Mouse (Mus musculus) hindbrain, postnatal 0 days (tissue): ENCODE measurements around the gene Zfp981. TPM values are rescaled to one million over a fixed set of nuclear protein-coding genes. Genes with fewer than 3 reads are reported as not detected.
"Not testable (repeated sequence)": the region's sequence is repeated elsewhere in the genome, so short reads cannot be mapped to it uniquely, and the experiment has no call there.

ENCODE experiments used
- ATAC-seq: fragments of 200-750 bp; cut with Nextera tagmentation; 2 replicates; pipeline ENCODE4 v1.8.0; 2017; ENCODE audit warnings: mild to moderate bottlenecking, moderate TSS enrichment, moderate library complexity
- DNase-seq: peaks from one replicate; pipeline ENCODE4 v3.0.0-alpha.2; 2015; ENCODE audit warnings: low spot score
- H3K27ac ChIP-seq: fragments of 300-500 bp; sonication (generic); 2 replicates; pipeline ENCODE4 v1.5.1; 2014; ENCODE audit warnings: mild to moderate bottlenecking
- H3K27me3 ChIP-seq: fragments of 300-500 bp; sonication (generic); 2 replicates; pipeline ENCODE4 v1.6.1; 2014; ENCODE audit warnings: low read length, mixed read lengths; ENCODE audit not compliant: insufficient read depth
- H3K36me3 ChIP-seq: fragments of 300-500 bp; sonication (generic); 2 replicates; pipeline ENCODE4 v1.6.1; 2014; ENCODE audit warnings: low read length, mixed read lengths; ENCODE audit not compliant: insufficient read depth
- H3K4me1 ChIP-seq: fragments of 300-500 bp; sonication (generic); 2 replicates; pipeline ENCODE4 v1.6.1; 2014; ENCODE audit warnings: antibody characterized with exemption, low read length, mixed read lengths; ENCODE audit not compliant: insufficient read depth
- H3K4me2 ChIP-seq: fragments of 300-500 bp; sonication (generic); 2 replicates; pipeline ENCODE4 v1.6.1; 2014; ENCODE audit warnings: low read depth, mild to moderate bottlenecking, low read length, moderate library complexity, mixed read lengths
- H3K4me3 ChIP-seq: fragments of 300-500 bp; sonication (generic); 2 replicates; pipeline ENCODE4 v1.5.1; 2014; ENCODE audit warnings: low read length
- H3K9ac ChIP-seq: fragments of 300-500 bp; sonication (generic); replicated peaks from 2 replicates; pipeline ENCODE4 v1.6.1; 2014; ENCODE audit warnings: mild to moderate bottlenecking, low read length, moderate library complexity, mixed read lengths
- H3K9me3 ChIP-seq: fragments of 300-500 bp; sonication (generic); 2 replicates; pipeline ENCODE4 v1.6.1; 2016; ENCODE audit warnings: low read length, mixed read lengths
- WGBS: fragments of 180-500 bp; shearing (Covaris S2); extraction: QIAGEN DNeasy Blood & Tissue Kit; methylation state at CpG from one replicate; pipeline ENCODE4 v1.1.7; 2014; 5-methylcytosine and 5-hydroxymethylcytosine counted together
- polyA plus RNA-seq: library from polyadenylated mRNA; unstranded; fragments of >200 nt; fragmentation: Nextera tagmentation; extraction: Ambion mirVana; gene quantifications from 2 replicates; pipeline ENCODE4 v1.2.1, GENCODE M21; 2015
- total RNA-seq: library from RNA; depleted of rRNA; stranded (reverse); fragments of >200 nt; gene quantifications from 2 replicates; pipeline ENCODE4 v1.2.3, GENCODE M21; 2014

The Zfp981 gene
- total and polyA plus RNA-seq, 2 experiments from 2014 or later, result 0.11 to 0.16 TPM

DNA sequence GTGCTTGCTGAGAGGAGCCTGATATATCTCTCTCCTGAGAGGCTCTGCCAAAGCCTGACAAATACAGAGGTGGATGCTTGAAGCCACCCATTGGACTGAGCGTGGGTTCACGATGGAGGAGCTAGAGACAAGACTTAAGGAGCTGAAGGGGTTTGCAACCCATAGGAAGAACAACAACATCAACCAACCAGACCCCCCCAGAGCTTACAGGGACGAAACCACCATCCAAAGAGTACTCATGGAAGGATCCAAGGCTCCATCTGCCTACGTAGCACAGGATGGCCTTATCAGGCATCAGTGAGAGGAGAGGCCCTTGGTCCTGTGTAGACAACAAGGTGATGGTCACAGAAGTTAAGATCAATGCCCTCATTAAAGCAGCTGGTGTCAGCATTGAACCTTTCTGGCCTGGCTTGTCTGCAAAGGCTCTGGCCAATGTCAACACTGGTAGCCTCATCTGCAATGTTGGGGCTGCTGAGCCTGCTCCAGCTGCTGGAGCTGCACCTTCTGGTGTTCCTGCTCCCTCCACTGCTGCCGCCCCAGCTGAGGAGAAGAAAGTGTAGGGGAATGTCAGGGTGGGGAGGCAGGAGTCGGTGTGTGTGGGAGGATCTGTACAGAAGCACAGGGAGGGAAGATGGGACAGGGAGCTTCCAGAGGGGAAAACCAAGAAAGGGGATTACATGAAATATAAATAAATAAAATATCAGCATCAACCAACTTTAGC lies 21.3 kb upstream of the Zfp981 start:
- H3K36me3 ChIP-seq, H3K27ac ChIP-seq, DNase-seq, H3K4me1 ChIP-seq, H3K4me3 ChIP-seq, H3K27me3 ChIP-seq, H3K4me2 ChIP-seq, H3K9ac ChIP-seq: not testable (repeated sequence)
- ATAC-seq, result peak; percentile 42
- WGBS, result 74% methylated on average over 6 of the region's 6 CpGs
- H3K9me3 ChIP-seq, result peaks cover 62% of the 10 kb centered on the region

DNA sequence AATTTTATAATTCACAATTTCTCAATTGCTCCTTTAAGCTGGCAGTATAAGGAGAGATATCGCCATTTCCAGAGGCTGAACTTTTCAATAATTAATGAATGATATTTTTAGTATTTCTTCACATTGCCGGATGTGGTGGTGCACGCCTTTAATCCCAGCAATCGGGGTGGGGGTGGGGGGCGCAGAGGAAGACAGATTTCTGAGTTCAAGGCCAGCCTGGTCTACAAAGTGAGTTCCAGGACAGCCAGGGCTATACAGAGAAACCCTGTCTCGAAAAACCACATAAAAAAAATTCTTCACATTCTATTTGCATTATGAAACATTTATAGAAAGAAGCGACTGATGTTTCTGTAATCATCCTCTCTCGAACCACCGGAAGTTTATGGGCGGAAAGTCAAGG lies 19.3 kb upstream of the Zfp981 start:
- 85% methylated on average over 10 of the region's 10 CpGs for WGBS
- not testable (repeated sequence) for H3K4me2 ChIP-seq, H3K4me3 ChIP-seq, DNase-seq, H3K27ac ChIP-seq, H3K27me3 ChIP-seq, H3K4me1 ChIP-seq, H3K9ac ChIP-seq, H3K36me3 ChIP-seq
- H3K9me3 ChIP-seq, result peaks cover 57% of the 10 kb centered on the region
- 0 out of 2 replicates have a peak, but pooled peaks have one; percentile 57 for ATAC-seq

DNA sequence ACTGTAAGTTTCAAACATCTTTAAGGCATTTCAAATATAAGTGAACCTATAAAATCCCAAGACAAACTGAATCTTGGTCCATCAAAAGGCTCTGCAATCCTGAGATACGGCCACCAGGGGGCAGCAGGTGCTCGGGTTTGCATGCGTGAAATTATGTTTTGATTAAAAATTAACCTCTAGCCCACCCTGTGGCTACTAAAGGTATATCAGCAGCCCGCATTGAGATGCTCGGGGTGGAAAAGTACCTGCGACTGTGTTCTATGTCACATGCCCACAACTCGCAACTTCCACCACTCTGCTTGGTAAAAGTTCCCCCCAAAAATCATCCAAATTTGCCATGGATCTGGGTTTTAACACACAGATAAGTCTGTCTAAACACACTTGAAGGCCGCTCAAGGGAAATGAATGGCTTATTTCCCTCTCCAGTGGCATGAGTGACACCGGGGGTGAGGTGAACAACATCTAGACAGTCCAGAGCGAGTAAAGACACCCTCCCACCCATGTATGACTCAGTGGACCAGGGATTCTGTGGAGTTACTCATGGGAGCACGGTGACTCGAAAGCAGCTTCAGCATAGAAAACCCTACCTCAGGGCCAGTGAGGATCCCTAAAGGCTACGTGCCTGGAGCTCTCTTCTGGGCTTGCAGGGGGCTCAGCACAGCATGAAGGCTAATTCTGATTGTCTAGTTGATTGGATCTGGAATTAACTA lies 18.1 kb upstream of the Zfp981 start:
- not testable (repeated sequence) for H3K27me3 ChIP-seq, H3K4me2 ChIP-seq, H3K4me1 ChIP-seq, H3K4me3 ChIP-seq, H3K36me3 ChIP-seq, H3K27ac ChIP-seq, H3K9ac ChIP-seq
- peak; percentile 68 for ATAC-seq
- peaks cover 59% of the 10 kb centered on the region for H3K9me3 ChIP-seq
- 73% methylated on average over 13 of the region's 13 CpGs for WGBS
- DNase-seq, result peak; percentile 3

GRCm38 (mm10) chr4:146484676-146485075 lies 17.2 kb upstream of the Zfp981 start:
- H3K36me3 ChIP-seq, H3K4me2 ChIP-seq, H3K27me3 ChIP-seq, H3K4me3 ChIP-seq, ATAC-seq, H3K27ac ChIP-seq, H3K4me1 ChIP-seq, DNase-seq, H3K9ac ChIP-seq: not testable (repeated sequence)
- H3K9me3 ChIP-seq, result peaks cover 64% of the 10 kb centered on the region

DNA sequence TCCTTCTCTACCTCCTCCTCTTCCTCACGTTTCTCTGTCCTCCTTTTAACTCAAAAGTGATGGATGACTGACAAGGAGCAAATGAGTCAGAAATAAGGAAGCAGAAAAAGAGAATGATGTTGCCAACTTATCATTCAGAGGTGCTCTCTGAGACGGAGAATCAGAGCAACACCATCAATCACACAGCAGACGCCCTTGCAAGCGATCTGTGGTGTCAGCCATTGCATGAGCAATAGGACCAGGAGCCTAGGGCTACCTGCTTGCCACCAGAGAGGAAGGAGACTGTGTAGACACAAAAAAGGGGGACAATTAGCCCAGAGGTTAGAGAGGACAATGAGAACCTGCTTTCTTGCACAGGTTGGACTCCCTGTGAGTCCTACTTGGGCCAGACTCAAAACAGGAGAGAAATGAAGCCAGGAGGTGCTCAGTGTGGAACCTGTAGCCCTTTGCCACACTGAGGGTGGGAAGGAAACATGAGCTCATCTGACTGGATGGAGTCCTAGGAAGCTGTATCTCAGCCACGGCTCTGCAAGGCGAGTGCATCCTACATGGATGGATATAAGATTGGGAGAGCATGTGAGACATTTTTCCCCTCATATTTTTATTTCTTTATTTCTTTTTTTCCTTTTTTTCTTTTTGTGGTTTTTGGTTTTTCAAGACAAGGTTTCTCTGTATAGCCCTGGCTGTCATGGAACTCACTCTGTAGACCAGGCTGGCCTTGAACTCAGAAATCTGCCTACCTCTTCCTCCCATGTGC lies 16.5 kb upstream of the Zfp981 start:
- peaks cover 62% of the 10 kb centered on the region for H3K9me3 ChIP-seq
- H3K4me2 ChIP-seq, H3K9ac ChIP-seq, ATAC-seq, DNase-seq, H3K4me3 ChIP-seq, H3K4me1 ChIP-seq, H3K36me3 ChIP-seq, H3K27me3 ChIP-seq, H3K27ac ChIP-seq: not testable (repeated sequence)
- 74% methylated on average over 6 of the region's 6 CpGs for WGBS

DNA sequence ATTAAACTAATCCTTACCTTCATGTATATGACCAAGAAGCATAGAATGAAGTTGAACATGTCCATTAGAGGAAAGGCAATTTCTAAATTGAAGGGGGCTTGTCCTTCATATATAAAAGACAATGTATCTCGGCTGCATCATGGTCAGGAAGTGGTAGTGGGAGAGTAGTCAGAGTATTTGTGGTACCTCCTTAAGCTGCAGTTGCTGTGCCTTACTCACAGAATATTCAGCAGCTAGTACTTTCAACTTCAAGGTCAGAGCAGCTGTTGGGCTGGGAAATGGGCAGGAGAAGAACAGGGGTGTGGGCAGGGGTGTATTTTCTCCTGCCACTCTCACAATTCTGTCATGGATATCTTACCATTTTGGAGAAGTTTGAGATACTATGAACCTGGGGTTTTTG lies 15.1 kb upstream of the Zfp981 start:
- not testable (repeated sequence) for H3K27me3 ChIP-seq, H3K27ac ChIP-seq, H3K4me1 ChIP-seq, DNase-seq, H3K9ac ChIP-seq, H3K36me3 ChIP-seq, ATAC-seq, H3K4me3 ChIP-seq, H3K4me2 ChIP-seq
- WGBS, result 71% methylated on average over 1 of the region's 1 CpGs
- peaks cover 53% of the 10 kb centered on the region for H3K9me3 ChIP-seq

DNA sequence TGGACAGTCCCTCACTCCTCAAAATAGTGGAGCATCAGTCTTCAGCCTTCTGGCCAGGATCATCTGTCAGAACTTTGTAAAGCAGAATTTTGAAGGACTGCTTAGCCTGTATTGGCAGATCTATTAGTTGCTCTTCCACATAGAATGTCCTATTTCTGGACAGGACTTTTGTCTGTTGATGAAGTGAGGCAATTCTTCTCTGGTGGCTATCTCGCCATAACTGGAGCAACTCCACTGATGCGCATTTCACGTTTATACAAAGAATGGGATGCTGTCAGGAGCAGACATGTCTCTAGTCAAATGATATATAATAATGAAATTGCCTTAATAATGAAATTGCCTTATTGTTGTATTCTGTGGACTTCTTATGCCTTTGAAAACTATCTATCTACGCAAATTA lies 12.6 kb upstream of the Zfp981 start:
- WGBS, result 78% methylated on average over 4 of the region's 4 CpGs
- DNase-seq, result not testable (repeated sequence)
- peaks cover 57% of the 10 kb centered on the region for H3K9me3 ChIP-seq

DNA sequence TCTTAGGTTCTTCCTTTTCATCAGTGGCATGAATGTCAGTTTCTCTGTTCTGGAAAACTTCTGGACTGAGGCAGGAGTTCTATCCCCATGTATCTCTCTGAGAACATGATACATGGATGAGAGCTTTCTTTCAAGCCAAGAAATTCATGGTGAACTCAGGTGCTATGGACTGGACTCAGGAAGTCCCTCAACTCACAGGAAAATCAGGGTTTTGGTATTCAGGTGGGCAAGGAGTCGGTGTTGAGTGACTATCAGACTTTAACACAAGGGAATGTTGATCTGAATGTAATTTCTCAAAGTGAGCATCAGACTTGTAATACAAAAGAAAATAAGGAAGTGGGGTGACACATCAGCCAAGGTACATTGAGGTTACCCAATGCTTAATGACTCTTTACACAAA lies 9.8 kb upstream of the Zfp981 start:
- not testable (repeated sequence) for H3K27me3 ChIP-seq, H3K4me1 ChIP-seq, DNase-seq, H3K27ac ChIP-seq, H3K9ac ChIP-seq, H3K4me3 ChIP-seq, H3K4me2 ChIP-seq, ATAC-seq, H3K36me3 ChIP-seq
- peaks cover 54% of the 10 kb centered on the region for H3K9me3 ChIP-seq
- 84% methylated on average over 1 of the region's 1 CpGs for WGBS

More for the DNA sequence above, 12.6 kb upstream of the Zfp981 start:
- H3K36me3 ChIP-seq, ATAC-seq, H3K4me3 ChIP-seq, H3K27me3 ChIP-seq, H3K9ac ChIP-seq, H3K4me1 ChIP-seq, H3K27ac ChIP-seq, H3K4me2 ChIP-seq: not testable (repeated sequence)
